Mouse (Mus musculus) heart, embryonic 13.5 days (tissue): Measurements from ENCODE around the gene Rin2. TPM values are rescaled to one million over a fixed set of nuclear protein-coding genes. Genes with fewer than 3 reads are reported as not detected.
"Not testable (repeated sequence)": the region's sequence is repeated elsewhere in the genome, so short reads cannot be mapped to it uniquely, and the experiment has no call there.

ENCODE experiments used
- ATAC-seq: fragments of 200-750 bp; cut with Nextera tagmentation; 2 replicates; pipeline ENCODE4 v1.8.0; 2017; ENCODE audit warnings: moderate TSS enrichment; ENCODE audit not compliant: insufficient number of reproducible peaks, low FRiP score, low TSS enrichment; ENCODE audit errors: extremely low read depth
- H3K27ac ChIP-seq: fragments of 300-500 bp; sonication (generic); replicated peaks from 2 replicates; pipeline ENCODE4 v1.5.1; 2015; ENCODE audit warnings: moderate library complexity, mild to moderate bottlenecking, inconsistent platforms
- H3K27me3 ChIP-seq: fragments of 300-500 bp; sonication (generic); replicated peaks from 2 replicates; pipeline ENCODE4 v1.6.1; 2015; ENCODE audit warnings: mild to moderate bottlenecking, inconsistent platforms
- H3K36me3 ChIP-seq: fragments of 300-500 bp; sonication (generic); 2 replicates; pipeline ENCODE4 v1.6.1; 2015; ENCODE audit warnings: mild to moderate bottlenecking, inconsistent platforms
- H3K4me1 ChIP-seq: fragments of 300-500 bp; sonication (generic); 2 replicates; pipeline ENCODE4 v1.6.1; 2015; ENCODE audit warnings: inconsistent platforms
- H3K4me2 ChIP-seq: fragments of 300-500 bp; sonication (generic); 2 replicates; pipeline ENCODE4 v1.6.1; 2015; ENCODE audit warnings: inconsistent platforms, mild to moderate bottlenecking, moderate library complexity
- H3K4me3 ChIP-seq: fragments of 300-500 bp; sonication (generic); 2 replicates; pipeline ENCODE4 v1.5.1; 2015; ENCODE audit warnings: moderate library complexity, mild to moderate bottlenecking, inconsistent platforms
- H3K9ac ChIP-seq: fragments of 300-500 bp; sonication (generic); 2 replicates; pipeline ENCODE4 v1.6.1; 2015; ENCODE audit warnings: inconsistent platforms, mild to moderate bottlenecking, moderate library complexity
- H3K9me3 ChIP-seq: fragments of 300-500 bp; sonication (generic); 2 replicates; pipeline ENCODE4 v1.6.1; 2016; ENCODE audit warnings: inconsistent platforms
- WGBS: fragments of 180-500 bp; shearing (Covaris S2); methylation state at CpG from one replicate; pipeline ENCODE4 v1.1.7; 2015; ENCODE audit warnings: mixed read lengths; 5-methylcytosine and 5-hydroxymethylcytosine counted together
- polyA plus RNA-seq: library from polyadenylated mRNA; unstranded; fragments of >200 nt; fragmentation: Nextera tagmentation; extraction: Ambion mirVana; gene quantifications from 2 replicates; pipeline ENCODE4 v1.2.1, GENCODE M21; 2015

The Rin2 gene
- polyA plus RNA-seq, 1 experiment from 2014 or later = 15.6 TPM

DNA sequence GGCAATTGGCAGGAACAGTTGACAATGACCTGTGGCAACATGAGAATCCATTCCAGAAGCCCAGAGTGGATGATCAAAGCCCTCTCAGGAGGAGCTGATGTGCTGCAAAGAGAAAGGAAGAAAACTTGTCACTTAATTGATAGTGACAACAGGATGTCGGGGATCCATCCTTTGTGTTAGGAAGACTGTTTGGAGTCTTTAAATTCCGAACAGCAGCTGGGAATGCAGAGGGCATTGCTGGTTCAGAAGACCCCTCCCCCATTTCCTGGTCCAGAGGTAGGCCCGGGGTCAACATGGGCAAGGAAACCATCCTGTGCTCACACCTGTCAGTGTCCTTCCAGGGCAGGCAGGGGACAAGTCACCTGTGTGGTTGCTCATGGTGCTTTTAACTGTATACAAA lies 37.0 kb downstream of the Rin2 start:
- ATAC-seq = no peak
- Histone ChIP-seq H3K9ac (no peak overlapping the region), H3K36me3 (peaks cover 26% of the 10 kb centered on the region), H3K27me3 (no peaks in the 10 kb centered on the region), H3K27ac (no peak overlapping the region), H3K4me3 (no peak overlapping the region), H3K9me3 (no peaks in the 10 kb centered on the region), H3K4me2 (no peak overlapping the region), H3K4me1 (no peaks in the 10 kb centered on the region)
- WGBS = 16% methylated on average over 3 of the region's 3 CpGs

DNA sequence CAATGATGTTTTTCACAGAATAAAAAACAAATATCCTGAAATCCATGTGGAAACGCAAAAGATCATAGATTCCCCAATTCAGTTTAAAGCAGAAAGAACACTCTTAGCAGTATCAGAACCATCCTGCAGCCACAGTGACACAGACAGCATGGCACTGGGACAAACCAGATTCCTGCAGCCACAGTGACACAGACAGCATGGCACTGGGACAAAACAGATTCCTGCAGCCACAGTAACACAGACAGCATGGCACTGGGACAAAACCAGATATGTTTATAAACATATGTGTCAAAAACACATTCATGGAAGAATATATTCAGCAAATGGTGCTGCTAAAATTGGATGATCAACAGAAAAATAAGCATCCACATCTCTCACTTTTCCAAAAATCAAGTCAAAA lies 42.5 kb downstream of the Rin2 start:
- H3K27me3 ChIP-seq = no peaks in the 10 kb centered on the region
- no peak overlapping the region for H3K4me2 ChIP-seq
- WGBS = 76% methylated on average over 1 of the region's 1 CpGs
- peaks cover 24% of the 10 kb centered on the region for H3K36me3 ChIP-seq
- no peaks in the 10 kb centered on the region for H3K9me3 ChIP-seq
- no peak overlapping the region for H3K27ac ChIP-seq
- no peak overlapping the region for H3K4me3 ChIP-seq
- no peak overlapping the region for H3K9ac ChIP-seq
- H3K4me1 ChIP-seq = peaks cover 6% of the 10 kb centered on the region; the same call in 1 of the 2 replicates
- no peak for ATAC-seq

DNA sequence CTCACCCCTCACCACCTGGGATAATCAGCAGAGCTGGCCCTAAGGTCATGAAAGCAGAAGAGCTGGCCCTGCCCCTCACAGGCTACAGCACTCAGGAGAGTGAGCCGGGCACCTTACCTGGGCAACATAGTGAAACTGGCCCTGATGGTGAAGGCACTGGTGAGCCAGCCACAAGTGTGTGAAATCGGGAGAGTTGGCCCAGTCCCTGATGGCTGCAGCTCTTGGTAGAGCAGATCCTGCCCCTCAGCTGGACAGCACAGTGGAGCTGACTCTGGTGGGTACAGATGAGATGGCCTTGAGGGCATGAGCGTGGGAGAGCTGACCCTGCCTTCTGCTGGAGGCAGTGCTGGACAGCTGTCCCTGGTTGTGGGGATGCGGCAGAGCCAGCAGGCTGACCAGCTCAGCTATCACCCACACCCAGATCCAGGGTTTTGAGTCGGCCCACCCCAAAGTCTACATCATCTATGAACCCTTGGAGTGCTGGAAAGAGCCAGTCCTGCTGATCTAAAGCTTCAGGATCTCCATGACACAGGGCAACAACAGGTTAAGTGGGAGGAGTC lies 43.7 kb downstream of the Rin2 start:
- H3K4me1 ChIP-seq = peaks cover 6% of the 10 kb centered on the region; the same call in 1 of the 2 replicates
- H3K9me3 ChIP-seq = no peaks in the 10 kb centered on the region
- no peak overlapping the region for H3K4me3 ChIP-seq
- 74% methylated on average over 5 of the region's 5 CpGs for WGBS
- no peak overlapping the region for H3K27ac ChIP-seq
- no peaks in the 10 kb centered on the region for H3K27me3 ChIP-seq
- no peak; the same call in 1 of the 2 replicates for ATAC-seq
- H3K4me2 ChIP-seq = no peak overlapping the region
- no peak overlapping the region for H3K9ac ChIP-seq
- H3K36me3 ChIP-seq = peaks cover 15% of the 10 kb centered on the region

DNA sequence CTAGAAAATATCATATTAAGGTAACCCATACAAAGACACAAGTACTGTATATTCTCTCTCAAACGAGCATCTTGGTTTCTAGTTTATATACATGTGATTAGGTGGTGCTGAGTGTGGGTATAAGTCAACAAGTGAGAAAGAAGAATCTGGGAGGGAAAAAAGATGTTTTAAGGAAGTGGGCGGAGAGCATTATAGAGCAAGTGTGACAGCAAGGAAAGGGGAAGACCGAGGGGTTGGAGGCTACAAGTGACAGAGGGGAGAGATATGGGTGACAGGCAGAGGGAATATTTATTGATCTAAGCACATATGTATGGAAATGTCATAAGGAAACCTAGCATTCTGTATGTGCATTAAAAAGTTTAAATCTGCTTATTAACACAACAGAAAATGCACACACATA lies 45.1 kb downstream of the Rin2 start:
- H3K9ac ChIP-seq = no peak overlapping the region
- H3K4me1 ChIP-seq = peaks cover 6% of the 10 kb centered on the region; the same call in 1 of the 2 replicates
- WGBS = 67% methylated on average over 3 of the region's 3 CpGs
- H3K27ac ChIP-seq = no peak overlapping the region
- no peak overlapping the region for H3K4me3 ChIP-seq
- H3K4me2 ChIP-seq = no peak overlapping the region
- no peaks in the 10 kb centered on the region for H3K27me3 ChIP-seq
- H3K36me3 ChIP-seq = peaks cover 3% of the 10 kb centered on the region
- no peaks in the 10 kb centered on the region for H3K9me3 ChIP-seq
- no peak for ATAC-seq

DNA sequence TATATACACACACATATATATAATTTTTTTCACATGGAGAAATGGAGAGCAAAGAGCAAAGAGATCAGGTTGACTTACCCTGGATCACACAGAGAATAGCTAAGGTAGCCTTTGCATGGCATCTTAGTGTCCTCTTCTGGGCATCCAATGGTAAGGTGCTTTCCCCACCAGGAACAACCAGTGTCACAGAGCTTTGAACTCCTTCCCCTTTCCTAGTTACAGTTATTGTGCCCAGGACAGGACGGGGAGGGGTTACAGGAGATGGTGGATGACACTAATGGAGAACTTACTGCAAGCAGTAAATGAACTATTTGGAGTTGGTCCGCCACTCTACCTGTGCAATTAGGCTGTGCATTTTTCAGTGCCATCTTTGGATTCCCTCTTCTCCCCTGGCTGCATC lies 45.7 kb downstream of the Rin2 start:
- 80% methylated on average over 2 of the region's 2 CpGs for WGBS
- no peaks in the 10 kb centered on the region for H3K36me3 ChIP-seq
- no peak for ATAC-seq

DNA sequence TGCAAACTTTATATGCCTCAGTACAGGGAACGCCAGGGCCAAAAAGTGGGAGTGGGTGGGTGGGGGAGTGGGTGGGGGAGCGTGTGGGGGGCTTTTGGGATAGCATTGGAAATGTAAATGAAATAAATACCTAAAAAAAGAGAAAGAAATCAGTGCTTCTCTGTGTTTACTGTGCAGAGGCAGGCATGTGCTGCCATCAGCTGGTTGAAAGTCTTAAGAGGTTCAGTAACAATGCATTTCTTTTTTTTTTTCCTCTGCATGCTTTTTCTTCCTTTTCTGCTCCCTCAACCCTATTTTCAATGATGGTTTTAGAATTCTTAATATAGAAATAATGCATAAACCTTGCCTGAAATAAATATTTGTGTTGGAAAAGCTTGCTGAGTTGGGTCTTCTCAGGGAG lies 47.3 kb downstream of the Rin2 start:
- H3K9me3 ChIP-seq, H3K4me2 ChIP-seq, H3K4me3 ChIP-seq, ATAC-seq, H3K27ac ChIP-seq, H3K9ac ChIP-seq, H3K36me3 ChIP-seq, H3K27me3 ChIP-seq, H3K4me1 ChIP-seq: not testable (repeated sequence)
- 65% methylated on average over 2 of the region's 2 CpGs for WGBS

More for the DNA sequence above, 45.7 kb downstream of the Rin2 start:
- Histone ChIP-seq H3K4me1 (peaks cover 6% of the 10 kb centered on the region; the same call in 1 of the 2 replicates), H3K4me2 (no peak overlapping the region), H3K4me3 (no peak overlapping the region), H3K27me3 (no peaks in the 10 kb centered on the region), H3K9ac (no peak overlapping the region), H3K9me3 (no peaks in the 10 kb centered on the region), H3K27ac (no peak overlapping the region)

DNA sequence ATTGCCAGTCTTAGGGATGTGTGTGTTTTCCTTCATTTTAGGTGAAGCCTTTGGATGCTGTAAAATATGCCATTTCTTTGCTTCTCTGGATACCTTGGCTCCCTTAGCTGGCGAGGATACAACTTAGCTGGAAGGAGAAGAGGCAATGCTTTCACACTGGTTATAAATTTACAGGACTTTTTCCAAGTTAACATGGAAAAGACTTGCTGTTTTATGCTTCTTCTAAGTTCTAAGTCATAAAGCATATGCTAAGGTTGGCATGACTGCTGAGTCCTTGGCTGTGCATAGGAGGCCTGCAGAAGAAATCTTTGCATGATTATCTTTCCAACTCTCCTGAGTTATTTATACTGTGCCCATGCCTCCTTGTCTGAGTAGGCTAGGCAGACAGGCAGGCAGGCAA lies 49.3 kb downstream of the Rin2 start:
- Histone ChIP-seq H3K9me3 (no peaks in the 10 kb centered on the region), H3K4me2 (no peak overlapping the region), H3K9ac (no peak overlapping the region), H3K4me1 (peaks cover 6% of the 10 kb centered on the region; the same call in 1 of the 2 replicates), H3K27me3 (no peaks in the 10 kb centered on the region), H3K4me3 (no peak overlapping the region), H3K36me3 (no peaks in the 10 kb centered on the region), H3K27ac (no peak overlapping the region)
- ATAC-seq = no peak
- WGBS = 88% methylated on average over 1 of the region's 1 CpGs

DNA sequence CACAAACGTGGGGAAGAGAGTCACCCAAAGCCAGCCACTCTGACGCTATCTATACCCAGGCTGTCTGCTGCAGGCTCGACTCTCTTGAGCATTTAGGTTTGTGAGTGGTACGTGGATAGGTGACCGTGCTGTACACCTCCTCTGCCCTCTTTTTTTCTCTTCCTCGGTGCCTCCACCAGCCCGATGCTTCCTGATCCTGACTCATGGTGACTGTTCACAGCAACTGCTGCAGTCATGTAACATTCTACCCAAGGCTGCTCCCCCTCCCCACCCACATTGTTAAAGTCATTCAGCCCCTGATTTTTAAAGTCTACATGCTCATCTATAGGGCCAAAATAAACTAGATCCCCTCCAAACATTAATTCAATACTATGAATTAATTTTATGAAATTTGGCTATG lies 54.4 kb downstream of the Rin2 start:
- no peak overlapping the region for H3K9ac ChIP-seq
- ATAC-seq = no peak
- H3K27ac ChIP-seq = no peak overlapping the region
- no peaks in the 10 kb centered on the region for H3K4me1 ChIP-seq
- H3K9me3 ChIP-seq = no peaks in the 10 kb centered on the region
- no peak overlapping the region for H3K4me2 ChIP-seq
- H3K27me3 ChIP-seq = no peaks in the 10 kb centered on the region
- no peak overlapping the region for H3K4me3 ChIP-seq
- H3K36me3 ChIP-seq = no peaks in the 10 kb centered on the region
- WGBS = 53% methylated on average over 7 of the region's 7 CpGs

DNA sequence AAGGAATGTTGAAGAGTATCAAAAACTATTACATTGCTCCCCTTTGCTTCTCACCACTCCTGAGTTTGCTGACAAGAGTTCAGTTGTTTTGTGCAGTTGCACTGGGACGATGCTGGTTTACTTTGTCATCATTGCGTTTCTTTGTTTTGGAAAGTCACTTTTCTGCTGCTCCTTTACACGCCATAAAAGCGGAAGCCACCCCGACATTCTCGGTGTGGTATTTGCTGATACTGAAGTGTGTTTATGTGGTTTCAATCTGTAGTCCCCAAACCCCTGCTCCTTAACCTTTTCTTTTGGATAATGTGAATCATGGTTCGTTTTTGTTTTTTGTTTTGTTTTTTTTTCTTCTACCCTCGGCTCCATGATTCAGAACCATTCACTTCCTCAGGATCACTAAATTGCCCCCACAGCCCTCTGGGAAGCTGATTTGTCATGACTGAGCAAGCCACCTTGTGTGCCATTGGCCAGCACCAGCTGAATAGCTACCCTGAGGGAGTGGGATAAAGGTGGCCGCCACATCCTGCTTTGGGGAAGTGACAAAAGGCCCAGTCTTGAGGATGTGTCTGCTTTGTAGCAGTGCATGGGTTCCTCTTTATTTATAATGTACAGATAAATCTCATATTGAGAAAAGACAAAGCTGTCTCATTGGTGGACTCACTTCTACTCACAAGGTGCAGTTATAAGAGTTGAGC lies 55.3 kb downstream of the Rin2 start:
- 79% methylated on average over 9 of the region's 9 CpGs for WGBS
- H3K27ac ChIP-seq = no peak overlapping the region
- no peak overlapping the region for H3K4me3 ChIP-seq
- H3K36me3 ChIP-seq = no peaks in the 10 kb centered on the region
- H3K4me1 ChIP-seq = no peaks in the 10 kb centered on the region
- no peak overlapping the region for H3K9ac ChIP-seq
- H3K9me3 ChIP-seq = no peaks in the 10 kb centered on the region
- H3K4me2 ChIP-seq = no peak overlapping the region
- no peak for ATAC-seq
- H3K27me3 ChIP-seq = no peaks in the 10 kb centered on the region

DNA sequence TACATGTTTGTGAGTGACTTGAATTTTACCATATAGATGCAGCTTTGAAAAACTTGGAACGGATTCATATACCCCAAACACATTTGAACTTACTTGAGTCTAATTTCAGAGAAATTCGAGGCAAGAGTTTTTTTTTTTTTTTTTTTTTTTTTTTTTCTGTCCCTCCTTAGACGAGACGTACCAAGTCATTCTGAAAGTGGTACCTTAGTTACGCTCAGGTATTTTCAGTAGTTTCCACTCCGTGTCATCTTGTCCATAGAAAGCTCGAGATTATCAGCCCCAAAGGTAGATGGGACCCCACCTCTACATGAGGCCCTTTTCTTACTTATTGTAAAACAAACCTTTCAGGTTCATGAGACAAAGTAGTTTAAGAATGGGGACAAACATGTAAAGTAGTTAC lies 55.9 kb downstream of the Rin2 start:
- Histone ChIP-seq H3K4me3 (no peak overlapping the region), H3K9me3 (no peaks in the 10 kb centered on the region), H3K36me3 (no peaks in the 10 kb centered on the region), H3K27me3 (no peaks in the 10 kb centered on the region), H3K27ac (no peak overlapping the region), H3K4me2 (no peak overlapping the region), H3K9ac (no peak overlapping the region), H3K4me1 (no peaks in the 10 kb centered on the region)
- no peak for ATAC-seq
- WGBS = 81% methylated on average over 7 of the region's 7 CpGs

DNA sequence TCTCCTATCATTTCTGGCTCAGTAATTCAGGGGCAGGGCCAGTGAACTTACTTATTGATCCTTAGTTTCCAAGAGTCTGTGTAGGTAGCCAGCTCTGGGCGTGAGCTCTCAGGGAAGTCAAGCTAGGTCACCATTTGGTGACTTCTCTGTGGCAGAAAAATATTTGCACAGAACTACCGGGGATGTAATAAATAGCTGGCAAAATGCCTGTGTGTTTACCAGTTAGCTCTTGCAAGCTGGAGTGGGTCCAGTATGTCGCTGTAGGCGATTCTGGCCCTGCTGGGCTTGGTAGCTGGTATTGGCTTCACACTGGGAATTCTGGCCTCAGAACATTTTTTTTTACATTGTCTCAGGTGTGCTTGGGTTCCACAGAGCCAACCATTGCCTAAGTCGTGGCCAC lies 60.1 kb downstream of the Rin2 start:
- Histone ChIP-seq H3K4me3 (no peak overlapping the region), H3K9ac (no peak overlapping the region), H3K27me3 (no peaks in the 10 kb centered on the region), H3K27ac (no peak overlapping the region), H3K9me3 (no peaks in the 10 kb centered on the region), H3K36me3 (0 out of 2 replicates have a peak, but pooled peaks cover 5% of the 10 kb centered on the region), H3K4me2 (no peak overlapping the region), H3K4me1 (0 out of 2 replicates have a peak, but pooled peaks cover 8% of the 10 kb centered on the region)
- no peak for ATAC-seq
- 76% methylated on average over 5 of the region's 5 CpGs for WGBS

DNA sequence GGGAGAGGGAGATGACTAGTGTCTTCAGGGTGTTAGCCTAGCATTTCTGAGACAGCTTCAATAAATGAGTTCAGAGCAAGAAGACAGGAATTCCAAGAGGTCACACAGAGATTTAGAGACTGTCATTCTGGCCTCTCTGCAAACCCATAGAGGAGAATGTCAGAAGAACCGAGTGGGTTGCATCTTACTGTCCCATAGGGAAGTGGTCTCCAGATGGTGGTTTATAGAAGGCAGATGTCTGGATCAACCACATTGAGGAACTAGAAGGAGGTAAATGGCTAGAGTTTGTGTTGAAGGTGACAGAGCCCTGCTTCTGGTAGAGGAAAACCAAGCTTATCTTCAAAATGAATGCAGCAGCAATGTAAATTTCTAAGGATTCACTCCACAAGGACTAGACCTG lies 61.5 kb downstream of the Rin2 start:
- H3K27me3 ChIP-seq = no peaks in the 10 kb centered on the region
- ATAC-seq = no peak
- no peak overlapping the region for H3K4me2 ChIP-seq
- no peak overlapping the region for H3K27ac ChIP-seq
- no peak overlapping the region for H3K4me3 ChIP-seq
- H3K9ac ChIP-seq = no peak overlapping the region
- no peaks in the 10 kb centered on the region for H3K9me3 ChIP-seq
- 0 out of 2 replicates have a peak, but pooled peaks cover 5% of the 10 kb centered on the region for H3K36me3 ChIP-seq
- 0 out of 2 replicates have a peak, but pooled peaks cover 8% of the 10 kb centered on the region for H3K4me1 ChIP-seq
- 57% methylated on average over 1 of the region's 1 CpGs for WGBS
